Mouse (Mus musculus) erythroblast, embryonic 14.5 days (primary cell): ENCODE measurements around the gene Col18a1. TPM values are rescaled to one million over a fixed set of nuclear protein-coding genes. Genes with fewer than 3 reads are reported as not detected.

Experiments
- H3K27me3 ChIP-seq: 2 replicates; pipeline ENCODE4 v1.6.1; 2012; ENCODE audit warnings: inconsistent platforms; ENCODE audit not compliant: control insufficient read depth
- H3K36me3 ChIP-seq: 2 replicates; pipeline ENCODE4 v1.6.1; 2012; ENCODE audit warnings: mild to moderate bottlenecking, inconsistent platforms; ENCODE audit not compliant: control insufficient read depth
- H3K4me1 ChIP-seq: 2 replicates; pipeline ENCODE4 v1.6.1; 2012; ENCODE audit warnings: inconsistent platforms; ENCODE audit not compliant: control insufficient read depth
- H3K4me3 ChIP-seq: replicated peaks from 2 replicates; pipeline ENCODE3; 2012; ENCODE audit warnings: moderate library complexity, mild to moderate bottlenecking, inconsistent platforms
- H3K9me3 ChIP-seq: 2 replicates; pipeline ENCODE4 v1.6.1; 2012; ENCODE audit warnings: low read length, inconsistent platforms, mixed read lengths; ENCODE audit not compliant: control insufficient read depth
- GATA1 ChIP-seq: IDR thresholded peaks from 2 replicates; pipeline ENCODE4 v1.6.1; 2012; ENCODE audit warnings: low read length, inconsistent platforms, mixed read lengths
- TAL1 ChIP-seq: IDR thresholded peaks from 3 replicates; pipeline ENCODE4 v1.6.1; 2012; ENCODE audit warnings: low read length, inconsistent platforms, mixed read lengths
- polyA plus RNA-seq: library from polyadenylated mRNA; stranded (reverse); fragments of >175 nt; gene quantifications from 2 replicates; pipeline ENCODE4 v1.2.3, GENCODE M21; 2012

Gene Col18a1
- polyA plus RNA-seq, 1 experiment = 0.66 TPM

GRCm38 (mm10) chr10:77008698-77009097, 157.7 kb downstream of the Col18a1 start:
- Histone ChIP-seq H3K36me3 (no peaks in the 10 kb centered on the region), H3K4me3 (no peak overlapping the region), H3K4me1 (peaks cover 2% of the 10 kb centered on the region), H3K9me3 (no peaks in the 10 kb centered on the region), H3K27me3 (no peaks in the 10 kb centered on the region)
- no peak for TF ChIP-seq GATA1
- TF ChIP-seq TAL1 = no peak

GRCm38 (mm10) chr10:77008109-77008561, 158.2 kb downstream of the Col18a1 start:
- no peaks in the 10 kb centered on the region for H3K9me3 ChIP-seq

GRCm38 (mm10) chr10:77007433-77008108, 158.8 kb downstream of the Col18a1 start:
- Histone ChIP-seq H3K9me3 (no peaks in the 10 kb centered on the region), H3K27me3 (no peaks in the 10 kb centered on the region), H3K4me1 (peaks cover 2% of the 10 kb centered on the region), H3K4me3 (no peak overlapping the region), H3K36me3 (no peaks in the 10 kb centered on the region)
- TF ChIP-seq GATA1 = no peak
- no peak for TF ChIP-seq TAL1

More at GRCm38 (mm10) chr10:77008109-77008561, 158.2 kb downstream of the Col18a1 start:
- TF ChIP-seq GATA1 (no peak), TAL1 (no peak)
- Histone ChIP-seq H3K27me3 (no peaks in the 10 kb centered on the region), H3K36me3 (no peaks in the 10 kb centered on the region), H3K4me1 (peaks cover 2% of the 10 kb centered on the region), H3K4me3 (no peak overlapping the region)

GRCm38 (mm10) chr10:77004936-77005335, 161.4 kb downstream of the Col18a1 start:
- H3K27me3 ChIP-seq = no peaks in the 10 kb centered on the region
- no peaks in the 10 kb centered on the region for H3K36me3 ChIP-seq
- H3K4me1 ChIP-seq = no peaks in the 10 kb centered on the region; the same call in 1 of the 2 replicates
- H3K4me3 ChIP-seq = no peak overlapping the region
- peaks cover 3% of the 10 kb centered on the region; the same call in 1 of the 2 replicates for H3K9me3 ChIP-seq
- TF ChIP-seq TAL1 (no peak), GATA1 (no peak)

Other genes starting within 250 kb of the Col18a1 start
- gene Pcbp3, start 204.7 kb downstream of the Col18a1 start, polyA plus RNA-seq = 0.32 and 0.55 TPM in 2 replicates
- 0.46 and 0.96 TPM in 2 replicates for gene Slc19a1, start 134.3 kb downstream of the Col18a1 start, polyA plus RNA-seq
- 5.0 and 5.7 TPM in 2 replicates for gene Pofut2, start 92.7 kb upstream of the Col18a1 start, polyA plus RNA-seq